Mouse (Mus musculus): ENCODE data around the gene Atp8a2. TPM values are rescaled to one million over a fixed set of nuclear protein-coding genes. Genes with fewer than 3 reads are reported as not detected.

The Atp8a2 gene
- total and polyA plus RNA-seq, 2 experiments from 2014 or later, result 5.2 to 115 TPM

GRCm38 (mm10) chr14:60214040-60214439 lies 17.1 kb upstream of the Atp8a2 start:
- H3K27me3 ChIP-seq (ENCODE audit: control insufficient read depth, insufficient read depth, low read length), result no peaks in the 10 kb centered on the region
- no peaks in the 10 kb centered on the region for H3K4me1 ChIP-seq (ENCODE audit: control insufficient read depth, insufficient read depth)
- no peak overlapping the region for H3K9ac ChIP-seq (replicated peaks; ENCODE audit: low read depth, low read length)
- H3K4me3 ChIP-seq (ENCODE audit: low read depth, low read length), result no peak overlapping the region
- no peak for DNase-seq (ENCODE audit: low spot score)
- H3K9me3 ChIP-seq (replicated peaks; ENCODE audit: control insufficient read depth, low read length), result no peaks in the 10 kb centered on the region
- no peak for ATAC-seq (ENCODE audit: insufficient read depth, low read depth)
- peaks cover 20% of the 10 kb centered on the region; the same call in 1 of the 2 replicates for H3K36me3 ChIP-seq (replicated peaks; ENCODE audit: control insufficient read depth, insufficient read depth, low read length)
- WGBS, result 65% methylated on average over 1 of the region's 1 CpGs
- H3K4me2 ChIP-seq (ENCODE audit: low read depth, low read length), result no peak overlapping the region
- TF ChIP-seq EP300 (IDR thresholded peaks at IDR 0.05; ENCODE audit: low read depth) (no peak), CTCF (IDR thresholded peaks at IDR 0.05; ENCODE audit: low read depth) (no peak)
- H3K27ac ChIP-seq (ENCODE audit: low read depth), result no peak overlapping the region

DNA sequence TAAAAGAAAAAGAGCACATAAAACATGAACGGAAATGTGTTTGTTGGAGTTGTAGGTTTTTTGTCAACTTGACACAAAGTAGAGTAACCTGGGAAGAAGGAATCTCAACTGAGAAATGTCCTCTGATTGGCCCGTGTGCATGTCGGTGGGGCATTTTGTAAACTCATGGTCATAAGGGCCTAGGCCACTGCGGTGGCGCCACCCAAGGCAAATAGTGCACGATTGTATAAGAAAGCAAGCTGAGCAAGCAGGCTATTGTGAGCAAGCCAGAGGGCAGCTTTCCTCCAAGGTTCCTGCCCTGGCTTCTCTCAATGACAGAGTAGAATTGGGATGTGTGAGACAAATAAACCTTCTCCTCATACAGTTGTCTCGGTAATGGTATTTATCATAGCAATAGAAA lies 12.2 kb upstream of the Atp8a2 start:
- Histone ChIP-seq H3K4me3 (ENCODE audit: low read depth, low read length) (no peak overlapping the region), H3K9ac (replicated peaks; ENCODE audit: low read depth, low read length) (no peak overlapping the region), H3K27ac (ENCODE audit: low read depth) (no peak overlapping the region), H3K27me3 (ENCODE audit: control insufficient read depth, insufficient read depth, low read length) (no peaks in the 10 kb centered on the region), H3K9me3 (replicated peaks; ENCODE audit: control insufficient read depth, low read length) (no peaks in the 10 kb centered on the region), H3K4me2 (ENCODE audit: low read depth, low read length) (no peak overlapping the region), H3K4me1 (ENCODE audit: control insufficient read depth, insufficient read depth) (no peaks in the 10 kb centered on the region), H3K36me3 (replicated peaks; ENCODE audit: control insufficient read depth, insufficient read depth, low read length) (no peaks in the 10 kb centered on the region)
- 89% methylated on average over 7 of the region's 7 CpGs for WGBS
- DNase-seq (ENCODE audit: low spot score), result no peak
- TF ChIP-seq CTCF (IDR thresholded peaks at IDR 0.05; ENCODE audit: low read depth), result no peak
- TF ChIP-seq EP300 (IDR thresholded peaks at IDR 0.05; ENCODE audit: low read depth), result no peak
- no peak for ATAC-seq (ENCODE audit: insufficient read depth, low read depth)

GRCm38 (mm10) chr14:60204993-60205392 lies 8.0 kb upstream of the Atp8a2 start:
- no peaks in the 10 kb centered on the region for H3K27me3 ChIP-seq (ENCODE audit: control insufficient read depth, insufficient read depth, low read length)
- ATAC-seq (ENCODE audit: insufficient read depth, low read depth) (no peak), DNase-seq (ENCODE audit: low spot score) (no peak)
- H3K9ac ChIP-seq (replicated peaks; ENCODE audit: low read depth, low read length), result no peak overlapping the region
- no peaks in the 10 kb centered on the region for H3K4me1 ChIP-seq (ENCODE audit: control insufficient read depth, insufficient read depth)
- no peak overlapping the region for H3K4me2 ChIP-seq (ENCODE audit: low read depth, low read length)
- H3K9me3 ChIP-seq (replicated peaks; ENCODE audit: control insufficient read depth, low read length), result no peaks in the 10 kb centered on the region
- WGBS, result 88% methylated on average over 6 of the region's 6 CpGs
- TF ChIP-seq CTCF (IDR thresholded peaks at IDR 0.05; ENCODE audit: low read depth), result no peak
- TF ChIP-seq EP300 (IDR thresholded peaks at IDR 0.05; ENCODE audit: low read depth), result no peak
- H3K27ac ChIP-seq (ENCODE audit: low read depth), result no peak overlapping the region
- no peak overlapping the region for H3K4me3 ChIP-seq (ENCODE audit: low read depth, low read length)
- H3K36me3 ChIP-seq (replicated peaks; ENCODE audit: control insufficient read depth, insufficient read depth, low read length), result no peaks in the 10 kb centered on the region

DNA sequence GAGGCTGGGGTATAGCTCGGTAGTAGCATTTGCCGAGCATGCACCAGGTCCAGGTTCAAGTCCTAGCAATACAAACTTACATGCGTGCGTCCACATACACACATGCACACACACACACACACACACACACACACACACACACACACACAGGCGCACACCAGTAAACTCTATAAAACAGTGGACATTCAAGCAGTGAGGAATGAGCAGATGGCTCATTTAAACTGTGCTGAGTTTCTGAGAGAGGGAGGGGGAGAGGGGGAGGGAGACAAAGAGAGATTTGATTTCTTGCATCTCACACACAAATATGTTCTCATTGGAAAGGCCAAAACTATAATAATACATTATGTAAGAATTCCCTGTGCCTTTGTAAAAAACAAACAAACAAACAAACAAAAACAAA lies 980 bp downstream of the Atp8a2 start:
- no peak overlapping the region for H3K4me2 ChIP-seq (ENCODE audit: low read depth, low read length)
- H3K27me3 ChIP-seq (ENCODE audit: control insufficient read depth, insufficient read depth, low read length), result no peaks in the 10 kb centered on the region
- TF ChIP-seq CTCF (IDR thresholded peaks at IDR 0.05; ENCODE audit: low read depth), result no peak
- TF ChIP-seq EP300 (IDR thresholded peaks at IDR 0.05; ENCODE audit: low read depth), result no peak
- ATAC-seq (ENCODE audit: insufficient read depth, low read depth) (no peak), DNase-seq (ENCODE audit: low spot score) (no peak)
- no peaks in the 10 kb centered on the region for H3K9me3 ChIP-seq (replicated peaks; ENCODE audit: control insufficient read depth, low read length)
- no peak overlapping the region for H3K27ac ChIP-seq (ENCODE audit: low read depth)
- WGBS, result 82% methylated on average over 5 of the region's 5 CpGs
- peaks cover 7% of the 10 kb centered on the region for H3K4me1 ChIP-seq (ENCODE audit: control insufficient read depth, insufficient read depth)
- no peaks in the 10 kb centered on the region for H3K36me3 ChIP-seq (replicated peaks; ENCODE audit: control insufficient read depth, insufficient read depth, low read length)
- H3K4me3 ChIP-seq (ENCODE audit: low read depth, low read length), result no peak overlapping the region
- H3K9ac ChIP-seq (replicated peaks; ENCODE audit: low read depth, low read length), result no peak overlapping the region

DNA sequence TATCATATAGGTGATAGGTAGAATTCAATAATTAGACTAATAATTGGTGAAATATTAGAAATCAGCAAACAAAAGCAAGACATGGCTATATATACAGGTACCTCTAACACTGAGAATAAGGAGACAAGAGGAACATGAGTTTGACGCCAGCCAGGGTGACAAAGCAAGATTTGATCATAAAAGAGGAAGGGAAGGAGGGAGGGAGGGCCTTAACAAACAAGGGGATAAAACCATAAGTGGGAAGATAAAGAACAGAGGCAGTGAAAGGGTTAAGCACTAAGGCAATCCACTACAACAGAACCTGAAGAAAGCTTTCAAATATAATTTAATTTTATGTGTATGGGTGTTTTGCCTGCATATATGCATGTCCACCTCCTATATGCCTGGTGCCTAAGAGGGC lies 2.4 kb downstream of the Atp8a2 start:
- Histone ChIP-seq H3K9ac (replicated peaks; ENCODE audit: low read depth, low read length) (no peak overlapping the region), H3K27ac (ENCODE audit: low read depth) (no peak overlapping the region), H3K4me3 (ENCODE audit: low read depth, low read length) (no peak overlapping the region), H3K4me2 (ENCODE audit: low read depth, low read length) (no peak overlapping the region), H3K27me3 (ENCODE audit: control insufficient read depth, insufficient read depth, low read length) (no peaks in the 10 kb centered on the region), H3K9me3 (replicated peaks; ENCODE audit: control insufficient read depth, low read length) (no peaks in the 10 kb centered on the region), H3K36me3 (replicated peaks; ENCODE audit: control insufficient read depth, insufficient read depth, low read length) (no peaks in the 10 kb centered on the region), H3K4me1 (ENCODE audit: control insufficient read depth, insufficient read depth) (peaks cover 12% of the 10 kb centered on the region)
- ATAC-seq (ENCODE audit: insufficient read depth, low read depth), result no peak
- no peak for DNase-seq (ENCODE audit: low spot score)
- TF ChIP-seq CTCF (IDR thresholded peaks at IDR 0.05; ENCODE audit: low read depth) (no peak), EP300 (IDR thresholded peaks at IDR 0.05; ENCODE audit: low read depth) (no peak)
- WGBS, result 74% methylated on average over 1 of the region's 1 CpGs

GRCm38 (mm10) chr14:60189771-60190170 lies 7.2 kb downstream of the Atp8a2 start:
- Histone ChIP-seq H3K4me2 (ENCODE audit: low read depth, low read length) (no peak overlapping the region), H3K4me3 (ENCODE audit: low read depth, low read length) (no peak overlapping the region), H3K9ac (replicated peaks; ENCODE audit: low read depth, low read length) (no peak overlapping the region), H3K4me1 (ENCODE audit: control insufficient read depth, insufficient read depth) (peaks cover 12% of the 10 kb centered on the region), H3K27ac (ENCODE audit: low read depth) (peak overlapping the region; percentile 80), H3K27me3 (ENCODE audit: control insufficient read depth, insufficient read depth, low read length) (no peaks in the 10 kb centered on the region), H3K36me3 (replicated peaks; ENCODE audit: control insufficient read depth, insufficient read depth, low read length) (no peaks in the 10 kb centered on the region), H3K9me3 (replicated peaks; ENCODE audit: control insufficient read depth, low read length) (no peaks in the 10 kb centered on the region)
- TF ChIP-seq EP300 (IDR thresholded peaks at IDR 0.05; ENCODE audit: low read depth), result 0 out of 2 replicates have a peak, but pooled peaks have one; percentile 44
- TF ChIP-seq CTCF (IDR thresholded peaks at IDR 0.05; ENCODE audit: low read depth), result no peak
- ATAC-seq (ENCODE audit: insufficient read depth, low read depth), result peak; percentile 83
- peak; percentile 62 for DNase-seq (ENCODE audit: low spot score)
- 23% methylated on average over 5 of the region's 5 CpGs for WGBS

All from heart, postnatal 0 days (tissue).